Mouse (Mus musculus): ENCODE data around the gene Tmem8. TPM values are rescaled to one million over a fixed set of nuclear protein-coding genes. Genes with fewer than 3 reads are reported as not detected.

Tmem8 gene
- polyA plus RNA-seq, 1 experiment from 2014 or later = 1.2 TPM

- 94% methylated on average over 10 of the region's 10 CpGs for WGBS
- DNase-seq (ENCODE audit: low spot score) = no peak
- no peak overlapping the region for H3K4me3 ChIP-seq (ENCODE audit: low read depth, low read length)
These were observed 12.1 kb downstream of the Tmem8 start for GRCm38 (mm10) chr17:26125226-26125625.

GRCm38 (mm10) chr17:26131062-26131732 is 18.1 kb downstream of the Tmem8 start:
- ATAC-seq (replicated peaks; ENCODE audit: low FRiP score) (peak; percentile 58; the same call in 1 of the 2 replicates), DNase-seq (ENCODE audit: low spot score) (no peak)
- Histone ChIP-seq H3K27me3 (ENCODE audit: control insufficient read depth, insufficient read depth, low read length) (no peaks in the 10 kb centered on the region), H3K4me2 (ENCODE audit: low read depth, low read length, severe bottlenecking) (no peak overlapping the region), H3K9me3 (ENCODE audit: control insufficient read depth, low read length) (no peaks in the 10 kb centered on the region), H3K27ac (ENCODE audit: low read depth, low read length) (no peak overlapping the region), H3K4me1 (replicated peaks; ENCODE audit: control insufficient read depth, insufficient read depth, low read length) (no peaks in the 10 kb centered on the region; the same call in 1 of the 2 replicates), H3K9ac (ENCODE audit: low read length) (no peak overlapping the region; the same call in 1 of the 2 replicates), H3K36me3 (ENCODE audit: control insufficient read depth, insufficient read depth, low read length) (peaks cover 3% of the 10 kb centered on the region; the same call in 1 of the 2 replicates), H3K4me3 (ENCODE audit: low read depth, low read length) (peak overlapping the region; percentile 1; the same call in 1 of the 2 replicates)
- 80% methylated on average over 18 of the region's 18 CpGs for WGBS

More at GRCm38 (mm10) chr17:26125226-26125625, 12.1 kb downstream of the Tmem8 start:
- Histone ChIP-seq H3K4me1 (replicated peaks; ENCODE audit: control insufficient read depth, insufficient read depth, low read length) (peaks cover 7% of the 10 kb centered on the region), H3K9me3 (ENCODE audit: control insufficient read depth, low read length) (no peaks in the 10 kb centered on the region), H3K27me3 (ENCODE audit: control insufficient read depth, insufficient read depth, low read length) (no peaks in the 10 kb centered on the region), H3K36me3 (ENCODE audit: control insufficient read depth, insufficient read depth, low read length) (peaks cover 6% of the 10 kb centered on the region; the same call in 1 of the 2 replicates), H3K9ac (ENCODE audit: low read length) (no peak overlapping the region), H3K4me2 (ENCODE audit: low read depth, low read length, severe bottlenecking) (no peak overlapping the region), H3K27ac (ENCODE audit: low read depth, low read length) (no peak overlapping the region)
- no peak for ATAC-seq (replicated peaks; ENCODE audit: low FRiP score)

GRCm38 (mm10) chr17:26131856-26132853 is 19.1 kb downstream of the Tmem8 start:
- Histone ChIP-seq H3K9ac (ENCODE audit: low read length) (no peak overlapping the region), H3K9me3 (ENCODE audit: control insufficient read depth, low read length) (no peaks in the 10 kb centered on the region), H3K4me1 (replicated peaks; ENCODE audit: control insufficient read depth, insufficient read depth, low read length) (no peaks in the 10 kb centered on the region; the same call in 1 of the 2 replicates), H3K4me3 (ENCODE audit: low read depth, low read length) (peak overlapping the region; percentile 1; the same call in 1 of the 2 replicates), H3K36me3 (ENCODE audit: control insufficient read depth, insufficient read depth, low read length) (peaks cover 3% of the 10 kb centered on the region; the same call in 1 of the 2 replicates), H3K27ac (ENCODE audit: low read depth, low read length) (peak overlapping the region; percentile 37; the same call in 1 of the 2 replicates), H3K4me2 (ENCODE audit: low read depth, low read length, severe bottlenecking) (no peak overlapping the region), H3K27me3 (ENCODE audit: control insufficient read depth, insufficient read depth, low read length) (no peaks in the 10 kb centered on the region)
- WGBS = 77% methylated on average over 18 of the region's 18 CpGs
- no peak for DNase-seq (ENCODE audit: low spot score)
- ATAC-seq (replicated peaks; ENCODE audit: low FRiP score) = no peak

GRCm38 (mm10) chr17:26137106-26137750 is 24.1 kb downstream of the Tmem8 start:
- Histone ChIP-seq H3K4me3 (ENCODE audit: low read depth, low read length) (no peak overlapping the region), H3K4me1 (replicated peaks; ENCODE audit: control insufficient read depth, insufficient read depth, low read length) (peaks cover 4% of the 10 kb centered on the region; the same call in 1 of the 2 replicates), H3K36me3 (ENCODE audit: control insufficient read depth, insufficient read depth, low read length) (no peaks in the 10 kb centered on the region), H3K27ac (ENCODE audit: low read depth, low read length) (no peak overlapping the region), H3K4me2 (ENCODE audit: low read depth, low read length, severe bottlenecking) (no peak overlapping the region), H3K9ac (ENCODE audit: low read length) (no peak overlapping the region; the same call in 1 of the 2 replicates), H3K27me3 (ENCODE audit: control insufficient read depth, insufficient read depth, low read length) (no peaks in the 10 kb centered on the region), H3K9me3 (ENCODE audit: control insufficient read depth, low read length) (no peaks in the 10 kb centered on the region)
- DNase-seq (ENCODE audit: low spot score) = no peak
- no peak for ATAC-seq (replicated peaks; ENCODE audit: low FRiP score)
- 92% methylated on average over 11 of the region's 11 CpGs for WGBS

GRCm38 (mm10) chr17:26137751-26138130 is 24.6 kb downstream of the Tmem8 start:
- Histone ChIP-seq H3K4me2 (ENCODE audit: low read depth, low read length, severe bottlenecking) (peak overlapping the region; percentile 94), H3K4me1 (replicated peaks; ENCODE audit: control insufficient read depth, insufficient read depth, low read length) (peaks cover 4% of the 10 kb centered on the region; the same call in 1 of the 2 replicates), H3K4me3 (ENCODE audit: low read depth, low read length) (peak overlapping the region; percentile 98), H3K9ac (ENCODE audit: low read length) (peak overlapping the region; percentile 57), H3K9me3 (ENCODE audit: control insufficient read depth, low read length) (no peaks in the 10 kb centered on the region), H3K27me3 (ENCODE audit: control insufficient read depth, insufficient read depth, low read length) (no peaks in the 10 kb centered on the region), H3K27ac (ENCODE audit: low read depth, low read length) (peak overlapping the region; percentile 82), H3K36me3 (ENCODE audit: control insufficient read depth, insufficient read depth, low read length) (no peaks in the 10 kb centered on the region)
- DNase-seq (ENCODE audit: low spot score) (no peak), ATAC-seq (replicated peaks; ENCODE audit: low FRiP score) (no peak)
- WGBS = 68% methylated on average over 2 of the region's 2 CpGs

- Histone ChIP-seq H3K9ac (ENCODE audit: low read length) (peak within 1 kb of the TSS; percentile 94), H3K27ac (ENCODE audit: low read depth, low read length) (peak within 1 kb of the TSS; percentile 82), H3K4me3 (ENCODE audit: low read depth, low read length) (peak within 1 kb of the TSS; percentile 98), H3K4me2 (ENCODE audit: low read depth, low read length, severe bottlenecking) (peak within 1 kb of the TSS; percentile 94), H3K27me3 (ENCODE audit: control insufficient read depth, insufficient read depth, low read length) (no peaks in the 10 kb centered on the region), H3K36me3 (ENCODE audit: control insufficient read depth, insufficient read depth, low read length) (no peaks in the 10 kb centered on the region), H3K4me1 (replicated peaks; ENCODE audit: control insufficient read depth, insufficient read depth, low read length) (peaks cover 4% of the 10 kb centered on the region; the same call in 1 of the 2 replicates), H3K9me3 (ENCODE audit: control insufficient read depth, low read length) (no peaks in the 10 kb centered on the region)
- ATAC-seq (replicated peaks; ENCODE audit: low FRiP score) (peak; percentile 97), DNase-seq (ENCODE audit: low spot score) (peak; percentile 99)
- under 1% methylated on average over 39 of the region's 42 CpGs for WGBS
These were observed 25.2 kb downstream of the Tmem8 start, which contains the start of gene Axin1 for GRCm38 (mm10) chr17:26138239-26138836. Gene Axin1, plus strand, starts transcription at chr17:26138688.

GRCm38 (mm10) chr17:26138901-26139381 is 25.8 kb downstream of the Tmem8 start:
- Histone ChIP-seq H3K36me3 (ENCODE audit: control insufficient read depth, insufficient read depth, low read length) (0 out of 2 replicates have a peak, but pooled peaks cover 2% of the 10 kb centered on the region), H3K4me1 (replicated peaks; ENCODE audit: control insufficient read depth, insufficient read depth, low read length) (peaks cover 4% of the 10 kb centered on the region; the same call in 1 of the 2 replicates), H3K27me3 (ENCODE audit: control insufficient read depth, insufficient read depth, low read length) (no peaks in the 10 kb centered on the region), H3K9me3 (ENCODE audit: control insufficient read depth, low read length) (no peaks in the 10 kb centered on the region), H3K4me2 (ENCODE audit: low read depth, low read length, severe bottlenecking) (peak overlapping the region; percentile 94), H3K27ac (ENCODE audit: low read depth, low read length) (peak overlapping the region; percentile 82), H3K9ac (ENCODE audit: low read length) (peak overlapping the region; percentile 94), H3K4me3 (ENCODE audit: low read depth, low read length) (peak overlapping the region; percentile 98)
- ATAC-seq (replicated peaks; ENCODE audit: low FRiP score) (peak; percentile 68), DNase-seq (ENCODE audit: low spot score) (peak; percentile 77)
- under 1% methylated on average over 57 of the region's 58 CpGs for WGBS

All from forebrain, embryonic 11.5 days (tissue).